Mouse (Mus musculus): ENCODE measurements around the gene C1s1. TPM values are rescaled to one million over a fixed set of nuclear protein-coding genes. Genes with fewer than 3 reads are reported as not detected.

The C1s1 gene
- polyA plus RNA-seq, 1 experiment: 31.4 TPM

DNA sequence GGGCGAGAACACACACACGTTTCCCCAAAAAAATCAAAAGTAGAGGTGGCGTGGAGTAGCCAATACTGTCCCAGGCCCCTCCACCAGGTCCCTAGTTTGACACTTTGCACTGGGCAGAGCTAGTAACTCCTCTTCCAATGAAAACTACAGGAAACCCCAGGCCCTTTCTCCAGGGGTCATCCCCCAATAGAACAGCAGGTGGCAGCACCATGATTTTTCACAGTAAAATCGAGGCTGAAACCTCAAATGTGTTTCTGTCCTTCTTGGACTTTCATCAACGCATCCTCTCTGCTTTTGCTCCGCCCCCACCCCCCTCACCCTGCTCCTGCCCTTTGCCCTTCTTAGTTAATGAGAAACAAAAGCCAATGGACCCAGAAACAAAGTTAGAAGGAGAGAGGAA, 60.6 kb downstream of the C1s1 start:
- no peak for DNase-seq (ENCODE audit: low read depth, low spot score)
- WGBS: 41% methylated on average over 6 of the region's 6 CpGs

Other genes with a start within 250 kb of the C1s1 start
- 0.53 and 0.84 TPM in 2 replicates for gene Cd163, start 237.7 kb downstream of the C1s1 start, polyA plus RNA-seq (2012; rRNA removed)
- gene Pex5, start 127.3 kb downstream of the C1s1 start, polyA plus RNA-seq (2012; rRNA removed): 24.9 and 36.9 TPM in 2 replicates
- gene Clstn3, start 77.6 kb downstream of the C1s1 start, polyA plus RNA-seq (2012; rRNA removed): 0.90 and 1.6 TPM in 2 replicates
- gene C1rl, start 49.2 kb downstream of the C1s1 start, polyA plus RNA-seq (2012; rRNA removed): 1.2 and 1.7 TPM in 2 replicates
- gene C1ra, start 30.0 kb downstream of the C1s1 start, polyA plus RNA-seq (2012; rRNA removed): 19.0 and 24.3 TPM in 2 replicates
- 0.04 TPM in 1 of 2 replicates, not detected in the other for gene C1rb, start 27.9 kb upstream of the C1s1 start, polyA plus RNA-seq (2012; rRNA removed)
- 0.02 and 0.18 TPM in 2 replicates for gene C1s2, start 93.7 kb upstream of the C1s1 start, polyA plus RNA-seq (2012; rRNA removed)
- gene Lpcat3, start 120.7 kb upstream of the C1s1 start, polyA plus RNA-seq (2012; rRNA removed): 211 and 383 TPM in 2 replicates
- 90.6 and 107 TPM in 2 replicates for gene Emg1, start 169.8 kb upstream of the C1s1 start, polyA plus RNA-seq (2012; rRNA removed)
- gene Phb2, start 170.0 kb upstream of the C1s1 start, polyA plus RNA-seq (2012; rRNA removed): 215 and 267 TPM in 2 replicates
- gene Ptpn6, start 196.4 kb upstream of the C1s1 start, polyA plus RNA-seq (2012; rRNA removed): 35.0 and 38.7 TPM in 2 replicates
- 156 TPM in 2 replicates for gene Grcc10, start 199.0 kb upstream of the C1s1 start, polyA plus RNA-seq (2012; rRNA removed)
- not detected in 2 replicates for gene Gm45234, start 213.7 kb upstream of the C1s1 start, polyA plus RNA-seq (2012; rRNA removed)
- gene Atn1, start 214.2 kb upstream of the C1s1 start, polyA plus RNA-seq (2012; rRNA removed): 31.9 and 33.6 TPM in 2 replicates
- 3.2 and 4.2 TPM in 2 replicates for gene Eno2, start 227.3 kb upstream of the C1s1 start, polyA plus RNA-seq (2012; rRNA removed)
- 0.47 and 1.1 TPM in 2 replicates for gene Lrrc23, start 237.4 kb upstream of the C1s1 start, polyA plus RNA-seq (2012; rRNA removed)